Mouse (Mus musculus): ENCODE measurements around the gene Gm13289. TPM values are rescaled to one million over a fixed set of nuclear protein-coding genes. Genes with fewer than 3 reads are reported as not detected.
A peak's percentile ranks its signal among the peaks of the same experiment; 100 is the strongest.
"Not testable (repeated sequence)": the region's sequence is repeated elsewhere in the genome, so short reads cannot be mapped to it uniquely, and the experiment has no call there.

Gene Gm13289
- total RNA-seq, 2 experiments from 2014 or later: not detected

- DNase-seq: peak; percentile 7 to 47
Observed at GRCm38 (mm10) chr4:88782335-88782734, 5.6 kb downstream of the Gm13289 start.

- not testable (repeated sequence) for DNase-seq
Observed at GRCm38 (mm10) chr4:88785409-88785808, 8.7 kb downstream of the Gm13289 start, which contains the start of gene Gm13276. Gene Gm13276 (plus strand): TSS chr4:88785709.

- DNase-seq: peak; percentile 66 to 83
Observed at GRCm38 (mm10) chr4:88788402-88788801, 11.7 kb downstream of the Gm13289 start, which contains the start of gene Gm13277. Gene Gm13277 (plus strand): TSS chr4:88788632.

GRCm38 (mm10) chr4:88791250-88791649 lies 14.5 kb downstream of the Gm13289 start, which contains the start of gene Gm13278:
Gene Gm13278 (plus strand): TSS chr4:88791550.
- not testable (repeated sequence) for DNase-seq

GRCm38 (mm10) chr4:88793936-88794675 lies 17.4 kb downstream of the Gm13289 start, which contains the start of gene Gm13275:
Gene Gm13275 (plus strand): TSS chr4:88794487.
- peak; percentile 71 to 94 for DNase-seq

- DNase-seq: not testable (repeated sequence)
Observed at GRCm38 (mm10) chr4:88797097-88797496, 20.4 kb downstream of the Gm13289 start, which contains the start of gene Gm13279. Gene Gm13279 (plus strand): TSS chr4:88797397.

- not testable (repeated sequence) for DNase-seq
Observed at GRCm38 (mm10) chr4:88799365-88799764, 22.6 kb downstream of the Gm13289 start, which contains the start of gene Gm13285. Gene Gm13285 (plus strand): TSS chr4:88799665.

GRCm38 (mm10) chr4:88802954-88803353 lies 26.2 kb downstream of the Gm13289 start, which contains the start of gene Gm13287:
Gene Gm13287 (plus strand): TSS chr4:88803254.
- not testable (repeated sequence) for DNase-seq

- DNase-seq: not testable (repeated sequence)
Observed at GRCm38 (mm10) chr4:88805231-88805630, 28.5 kb downstream of the Gm13289 start, which contains the start of gene Gm13288. Gene Gm13288 (plus strand): TSS chr4:88805531.

- DNase-seq: peak; percentile 18 to 44
Observed at GRCm38 (mm10) chr4:88805761-88806160, 29.0 kb downstream of the Gm13289 start.

- DNase-seq: no peak
Observed at GRCm38 (mm10) chr4:88815928-88816327, 39.2 kb downstream of the Gm13289 start, which contains the start of gene Ifna7. Gene Ifna7 (plus strand): TSS chr4:88816228.

- no peak for DNase-seq
Observed at GRCm38 (mm10) chr4:88819659-88820058, 42.9 kb downstream of the Gm13289 start, which contains the start of gene Ifna11. Gene Ifna11 (plus strand): TSS chr4:88819959.

- DNase-seq: peak in 1 of 2 experiments; percentile 25
Observed at GRCm38 (mm10) chr4:88822995-88823394, 46.3 kb downstream of the Gm13289 start.

Other genes starting within 250 kb of the Gm13289 start
- gene Ifna15, start 218.7 kb upstream of the Gm13289 start, total RNA-seq (2021): not detected
- gene Ifna14, start 205.1 kb upstream of the Gm13289 start, total RNA-seq (2021): not detected
- not detected for gene Ifna9, start 184.5 kb upstream of the Gm13289 start, total RNA-seq (2021)
- not detected for gene Ifna12, start 173.5 kb upstream of the Gm13289 start, total RNA-seq (2021)
- not detected for gene C87499, start 142.5 kb upstream of the Gm13289 start, total RNA-seq (2021)
- gene Ifna13, start 132.5 kb upstream of the Gm13289 start, total RNA-seq (2021): not detected
- gene Ifna16, start 100.0 kb upstream of the Gm13289 start, total RNA-seq (2021): not detected
- not detected for gene Ifna2, start 93.0 kb upstream of the Gm13289 start, total RNA-seq (2021)
- not detected for gene Ifnab, start 85.6 kb upstream of the Gm13289 start, total RNA-seq (2021)
- under 1 TPM in 1 of 2 experiments, not detected in 1; 0.42 TPM for gene Gm26566, start 55.1 kb upstream of the Gm13289 start, total RNA-seq (2021)
- gene Klhl9, start 54.5 kb upstream of the Gm13289 start, total RNA-seq (2021): 10 to 100 TPM; 72.4 to 76.1 TPM
- not detected for gene Gm13271, start 22.1 kb upstream of the Gm13289 start, total RNA-seq (2021)
- gene Gm13283, start 16.8 kb upstream of the Gm13289 start, total RNA-seq (2021): not detected
- not detected for gene Gm13290, start 3.1 kb upstream of the Gm13289 start, total RNA-seq (2021)
- not detected for gene Gm13272, start 2.9 kb downstream of the Gm13289 start, total RNA-seq (2021)
- gene Ifnz, start 5.2 kb downstream of the Gm13289 start, total RNA-seq (2021): not detected
- not detected for gene Gm13276, start 8.8 kb downstream of the Gm13289 start, total RNA-seq (2021)
- gene Gm13277, start 11.7 kb downstream of the Gm13289 start, total RNA-seq (2021): not detected
- gene Gm13278, start 14.6 kb downstream of the Gm13289 start, total RNA-seq (2021): not detected
- gene Gm13275, start 17.6 kb downstream of the Gm13289 start, total RNA-seq (2021): not detected
- gene Gm13279, start 20.5 kb downstream of the Gm13289 start, total RNA-seq (2021): not detected
- not detected for gene Gm13285, start 22.7 kb downstream of the Gm13289 start, total RNA-seq (2021)
- gene Gm13287, start 26.3 kb downstream of the Gm13289 start, total RNA-seq (2021): not detected
- gene Gm13288, start 28.6 kb downstream of the Gm13289 start, total RNA-seq (2021): not detected
- not detected for gene Ifna7, start 39.3 kb downstream of the Gm13289 start, total RNA-seq (2021)
- gene Ifna11, start 43.0 kb downstream of the Gm13289 start, total RNA-seq (2021): not detected
- gene Ifna6, start 50.5 kb downstream of the Gm13289 start, total RNA-seq (2021): not detected
- gene Ifna5, start 58.6 kb downstream of the Gm13289 start, total RNA-seq (2021): not detected
- not detected for gene Ifna4, start 64.9 kb downstream of the Gm13289 start, total RNA-seq (2021)
- not detected for gene Ifna1, start 73.2 kb downstream of the Gm13289 start, total RNA-seq (2021)
- gene Ifne, start 103.3 kb downstream of the Gm13289 start, total RNA-seq (2021): not detected